Mouse (Mus musculus) intestine, embryonic 14.5 days (tissue): Measurements from ENCODE around the gene St3gal4. TPM values are rescaled to one million over a fixed set of nuclear protein-coding genes. Genes with fewer than 3 reads are reported as not detected.

Experiments
- ATAC-seq: fragments of 200-750 bp; cut with Nextera tagmentation; replicated peaks from 2 replicates; pipeline ENCODE4 v1.8.0; 2017; ENCODE audit warnings: low read depth, moderate number of reproducible peaks, moderate TSS enrichment, moderate library complexity; ENCODE audit not compliant: low FRiP score, low TSS enrichment
- DNase-seq: peaks from one replicate; pipeline ENCODE4 v3.0.0-alpha.2; 2018; ENCODE audit warnings: low spot score
- H3K27ac ChIP-seq: fragments of 300-500 bp; sonication (generic); 2 replicates; pipeline ENCODE4 v1.5.1; 2014; ENCODE audit warnings: low read depth, mild to moderate bottlenecking, control low read depth
- H3K27me3 ChIP-seq: fragments of 300-500 bp; sonication (generic); replicated peaks from 2 replicates; pipeline ENCODE4 v1.6.1; 2014; ENCODE audit warnings: low read length, control low read depth; ENCODE audit not compliant: control insufficient read depth, insufficient read depth
- H3K36me3 ChIP-seq: fragments of 300-500 bp; sonication (generic); 2 replicates; pipeline ENCODE4 v1.6.1; 2014; ENCODE audit warnings: low read length, control low read depth; ENCODE audit not compliant: control insufficient read depth, insufficient read depth
- H3K4me1 ChIP-seq: fragments of 300-500 bp; sonication (generic); replicated peaks from 2 replicates; pipeline ENCODE4 v1.6.1; 2014; ENCODE audit warnings: low read length, control low read depth, mixed read lengths; ENCODE audit not compliant: control insufficient read depth, insufficient read depth
- H3K4me2 ChIP-seq: fragments of 300-500 bp; sonication (generic); 2 replicates; pipeline ENCODE4 v1.6.1; 2014; ENCODE audit warnings: low read length
- H3K4me3 ChIP-seq: fragments of 300-500 bp; sonication (generic); 2 replicates; pipeline ENCODE4 v1.5.1; 2014; ENCODE audit warnings: low read depth, low read length, control low read depth, mixed read lengths
- H3K9ac ChIP-seq: fragments of 300-500 bp; sonication (generic); 2 replicates; pipeline ENCODE4 v1.6.1; 2014; ENCODE audit warnings: mild to moderate bottlenecking, low read length
- H3K9me3 ChIP-seq: fragments of 300-500 bp; sonication (generic); 2 replicates; pipeline ENCODE4 v1.6.1; 2016; ENCODE audit warnings: low read length, control low read depth; ENCODE audit not compliant: control insufficient read depth
- WGBS: fragments of 180-500 bp; shearing (Covaris S2); extraction: QIAGEN DNeasy Blood & Tissue Kit; methylation state at CpG from one replicate; pipeline ENCODE4 v1.1.7; 2014; 5-methylcytosine and 5-hydroxymethylcytosine counted together
- polyA plus RNA-seq: library from polyadenylated mRNA; unstranded; fragments of >200 nt; fragmentation: Nextera tagmentation; extraction: Ambion mirVana; gene quantifications from 2 replicates; pipeline ENCODE4 v1.2.1, GENCODE M21; 2014

Gene St3gal4
- polyA plus RNA-seq, 1 experiment from 2014 or later = 34.1 TPM

DNA sequence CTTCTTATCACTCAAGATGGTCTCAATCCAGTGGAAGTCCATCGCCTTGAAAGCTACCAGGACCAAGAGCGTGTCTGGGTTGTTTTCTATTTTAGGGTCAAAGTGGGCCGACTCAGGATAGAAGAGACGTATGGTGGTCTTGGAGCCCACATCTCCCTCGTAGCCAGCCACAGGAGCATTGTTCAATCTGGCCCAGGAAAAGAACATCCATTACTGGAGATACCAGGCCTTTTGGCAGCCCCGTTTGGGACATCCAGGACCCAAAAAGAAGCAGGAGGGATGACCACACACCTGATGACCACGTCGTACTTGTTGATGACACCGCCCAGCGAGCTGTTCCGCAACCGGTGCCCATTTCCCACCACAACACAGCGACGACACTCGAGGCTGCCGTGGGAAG is 66.0 kb downstream of the St3gal4 start:
- 95% methylated on average over 16 of the region's 16 CpGs for WGBS

DNA sequence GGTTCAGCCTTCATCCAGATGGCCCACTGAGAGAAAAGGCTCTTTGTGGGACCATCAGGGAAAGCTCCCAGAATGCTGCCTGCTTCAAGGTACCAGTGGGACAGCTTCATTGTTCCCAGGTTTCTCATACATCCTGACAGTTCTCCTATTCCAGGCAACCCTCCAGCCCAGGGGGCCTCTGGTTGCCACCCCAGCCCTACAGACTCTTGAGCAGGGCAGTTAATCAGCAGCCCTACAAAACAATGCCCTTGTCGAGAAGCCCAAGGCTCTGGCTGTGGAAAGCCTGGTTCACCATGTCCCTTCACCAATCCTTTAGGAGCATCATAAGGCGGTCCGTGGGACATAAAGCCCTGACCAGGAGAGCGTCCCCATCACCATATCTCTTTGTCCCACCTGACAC is 66.4 kb downstream of the St3gal4 start:
- DNase-seq = no peak

More for the DNA sequence above, 66.0 kb downstream of the St3gal4 start:
- no peak overlapping the region for H3K27ac ChIP-seq
- no peak overlapping the region for H3K4me2 ChIP-seq
- no peaks in the 10 kb centered on the region for H3K27me3 ChIP-seq
- H3K4me3 ChIP-seq = no peak overlapping the region
- no peaks in the 10 kb centered on the region for H3K4me1 ChIP-seq
- no peak for DNase-seq
- H3K9me3 ChIP-seq = no peaks in the 10 kb centered on the region
- peaks cover 20% of the 10 kb centered on the region for H3K36me3 ChIP-seq
- no peak overlapping the region for H3K9ac ChIP-seq
- no peak for ATAC-seq

DNA sequence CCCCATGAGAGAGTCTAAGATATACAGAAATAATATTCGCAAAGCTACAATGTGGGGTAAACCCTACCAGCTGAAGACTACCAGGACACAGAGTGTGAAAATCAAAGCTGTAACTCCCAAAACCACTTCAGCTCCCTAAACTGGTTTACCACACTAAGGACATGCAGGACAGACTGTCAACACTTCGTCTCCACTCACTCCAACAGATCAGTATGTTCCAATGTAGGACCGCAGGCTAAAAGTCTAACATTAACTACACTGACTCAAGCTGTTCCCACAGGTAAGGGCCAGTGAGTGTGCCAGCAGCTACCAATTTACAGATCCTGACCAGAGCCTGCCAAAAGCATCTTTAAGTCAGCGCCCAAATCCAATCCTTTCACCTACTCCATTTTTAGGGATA is 67.4 kb downstream of the St3gal4 start:
- ATAC-seq (no peak), DNase-seq (no peak)
- Histone ChIP-seq H3K4me2 (no peak overlapping the region), H3K9ac (no peak overlapping the region), H3K9me3 (no peaks in the 10 kb centered on the region), H3K4me1 (no peaks in the 10 kb centered on the region), H3K27me3 (no peaks in the 10 kb centered on the region), H3K4me3 (no peak overlapping the region), H3K27ac (no peak overlapping the region), H3K36me3 (peaks cover 30% of the 10 kb centered on the region)
- WGBS = 90% methylated on average over 4 of the region's 4 CpGs

More for the DNA sequence above, 66.4 kb downstream of the St3gal4 start:
- no peaks in the 10 kb centered on the region for H3K4me1 ChIP-seq
- H3K4me2 ChIP-seq = no peak overlapping the region
- 88% methylated on average over 4 of the region's 4 CpGs for WGBS
- no peak overlapping the region for H3K4me3 ChIP-seq
- no peak overlapping the region for H3K27ac ChIP-seq
- no peaks in the 10 kb centered on the region for H3K9me3 ChIP-seq
- no peak overlapping the region for H3K9ac ChIP-seq
- H3K27me3 ChIP-seq = no peaks in the 10 kb centered on the region
- peaks cover 20% of the 10 kb centered on the region for H3K36me3 ChIP-seq
- no peak for ATAC-seq

DNA sequence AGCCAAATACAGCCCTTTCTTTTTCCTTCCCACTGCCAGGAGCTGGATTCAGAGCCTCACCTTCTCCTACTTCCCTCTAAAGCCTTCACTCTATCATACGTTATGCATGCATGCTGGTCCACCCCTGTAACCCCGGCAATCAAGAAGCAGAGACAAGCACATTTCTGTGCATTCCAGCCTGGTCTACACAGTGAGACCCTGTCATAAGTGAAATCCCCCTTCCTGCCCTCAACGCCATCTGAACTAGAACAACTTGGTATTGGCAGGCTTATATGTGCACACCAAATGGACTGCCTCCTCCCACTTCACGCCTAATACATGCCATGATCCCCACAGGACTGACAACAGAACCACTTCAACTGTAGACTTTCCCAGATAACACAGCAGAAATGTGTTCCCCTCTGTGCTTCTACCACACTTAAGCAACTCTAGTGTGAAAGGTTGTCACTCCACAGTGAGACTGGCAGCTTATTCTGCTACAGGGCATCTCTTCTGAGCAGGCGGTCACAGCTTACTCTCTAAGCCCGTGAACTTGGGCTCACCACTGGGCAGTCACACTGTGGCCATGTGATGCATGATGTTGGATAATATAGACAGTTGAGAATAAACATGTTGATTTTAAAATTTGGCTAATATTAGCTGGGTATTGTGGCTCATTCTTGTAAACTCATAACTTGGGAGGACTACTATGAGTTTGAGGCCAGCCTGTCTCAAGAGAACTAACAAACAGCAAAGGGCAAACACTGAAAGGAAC is 68.2 kb downstream of the St3gal4 start:
- Histone ChIP-seq H3K27me3 (no peaks in the 10 kb centered on the region), H3K9me3 (no peaks in the 10 kb centered on the region), H3K4me3 (no peak overlapping the region), H3K27ac (no peak overlapping the region), H3K4me1 (no peaks in the 10 kb centered on the region), H3K4me2 (no peak overlapping the region), H3K9ac (no peak overlapping the region), H3K36me3 (peaks cover 31% of the 10 kb centered on the region)
- WGBS = 90% methylated on average over 6 of the region's 6 CpGs
- DNase-seq (no peak), ATAC-seq (no peak)

GRCm38 (mm10) chr9:35049891-35050527 is 69.1 kb downstream of the St3gal4 start:
- WGBS = 71% methylated on average over 3 of the region's 3 CpGs
- Histone ChIP-seq H3K36me3 (peaks cover 31% of the 10 kb centered on the region), H3K4me2 (no peak overlapping the region), H3K9ac (no peak overlapping the region), H3K4me1 (peaks cover 3% of the 10 kb centered on the region), H3K4me3 (no peak overlapping the region), H3K27ac (no peak overlapping the region), H3K9me3 (no peaks in the 10 kb centered on the region), H3K27me3 (no peaks in the 10 kb centered on the region)
- ATAC-seq (no peak), DNase-seq (no peak)

DNA sequence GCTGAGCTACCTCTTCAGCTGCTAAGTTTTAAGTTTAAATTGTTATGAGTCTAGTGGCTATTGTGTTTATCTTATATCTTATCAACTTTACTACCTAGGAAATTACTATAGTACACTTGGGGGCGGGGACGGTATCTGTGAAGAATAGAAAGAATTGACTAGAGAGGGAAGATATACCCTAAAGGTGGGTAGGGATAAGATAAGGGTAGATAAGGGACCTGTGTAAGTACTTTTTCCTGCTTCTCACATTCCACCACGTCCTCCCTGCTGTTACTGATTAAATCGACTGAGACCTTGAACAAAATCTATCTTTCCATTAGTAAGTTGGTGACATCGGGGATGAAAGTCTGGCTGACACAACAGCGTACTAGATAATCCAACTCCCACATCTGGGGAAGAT is 70.6 kb downstream of the St3gal4 start:
- Histone ChIP-seq H3K4me2 (no peak overlapping the region), H3K27me3 (no peaks in the 10 kb centered on the region), H3K9ac (no peak overlapping the region), H3K36me3 (peaks cover 26% of the 10 kb centered on the region), H3K4me3 (no peak overlapping the region), H3K4me1 (peaks cover 14% of the 10 kb centered on the region), H3K9me3 (no peaks in the 10 kb centered on the region), H3K27ac (no peak overlapping the region)
- DNase-seq = no peak
- ATAC-seq = no peak
- WGBS = 62% methylated on average over 6 of the region's 6 CpGs

DNA sequence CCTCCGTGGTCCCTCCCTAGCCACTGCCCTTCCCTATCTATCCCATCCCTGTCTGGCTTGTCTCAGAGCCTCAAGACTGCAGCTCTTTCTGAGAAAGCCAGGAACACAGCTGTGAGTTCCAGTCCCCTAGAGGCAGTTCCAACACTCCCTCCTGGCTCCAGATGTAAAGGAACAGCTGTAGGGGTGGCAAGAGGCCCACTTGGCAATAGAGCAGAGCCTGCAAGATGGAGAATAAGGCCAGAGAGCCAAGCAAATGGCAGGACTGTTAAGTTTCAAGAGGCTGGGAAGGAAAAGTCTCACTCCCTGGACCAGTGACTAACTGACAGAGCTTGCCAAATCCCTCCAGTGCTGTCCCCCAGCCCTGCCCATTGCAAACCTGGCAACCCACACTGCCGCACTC is 73.3 kb downstream of the St3gal4 start:
- Histone ChIP-seq H3K36me3 (peaks cover 17% of the 10 kb centered on the region), H3K9me3 (no peaks in the 10 kb centered on the region), H3K4me1 (peaks cover 14% of the 10 kb centered on the region), H3K27ac (peak overlapping the region; percentile 25; the same call in 1 of the 2 replicates), H3K27me3 (no peaks in the 10 kb centered on the region), H3K9ac (no peak overlapping the region), H3K4me3 (no peak overlapping the region), H3K4me2 (no peak overlapping the region)
- peak; percentile 75 for DNase-seq
- 57% methylated on average over 2 of the region's 2 CpGs for WGBS
- peak; percentile 29; the same call in 1 of the 2 replicates for ATAC-seq

DNA sequence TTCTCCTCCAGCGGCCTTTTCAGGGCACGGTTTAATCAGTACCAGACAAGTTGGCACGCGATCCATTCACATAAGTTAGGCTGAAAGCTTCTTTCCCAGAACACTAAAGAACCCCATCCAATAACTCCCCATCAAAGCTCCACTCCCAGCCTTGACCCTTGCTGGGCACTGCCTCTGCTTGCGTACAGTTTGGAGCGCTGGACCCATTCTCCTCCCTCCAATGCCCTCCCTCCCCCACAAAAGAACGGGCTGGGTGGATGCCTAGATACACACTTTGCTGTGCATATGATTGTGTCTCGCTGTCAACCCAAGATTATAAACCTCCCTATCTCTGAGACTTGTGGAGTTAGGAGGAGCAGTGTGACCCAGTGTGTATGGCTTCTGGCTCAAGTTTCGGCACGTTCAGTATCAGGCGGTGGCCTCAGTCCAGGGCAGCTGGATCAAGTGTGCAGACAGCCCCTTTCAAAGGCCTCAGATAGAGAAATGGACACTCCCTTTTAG is 74.0 kb downstream of the St3gal4 start:
- Histone ChIP-seq H3K4me3 (no peak overlapping the region), H3K4me2 (no peak overlapping the region), H3K9ac (no peak overlapping the region), H3K4me1 (peaks cover 14% of the 10 kb centered on the region), H3K27ac (peak overlapping the region; percentile 60; the same call in 1 of the 2 replicates), H3K36me3 (peaks cover 16% of the 10 kb centered on the region), H3K9me3 (no peaks in the 10 kb centered on the region), H3K27me3 (no peaks in the 10 kb centered on the region)
- 55% methylated on average over 11 of the region's 11 CpGs for WGBS
- DNase-seq (no peak), ATAC-seq (peak; percentile 7; the same call in 1 of the 2 replicates)
